Mouse (Mus musculus) forelimb bud, embryonic 11.5 days (tissue): ENCODE measurements around the gene Ddx50.
"Not testable (repeated sequence)": the region's sequence is repeated elsewhere in the genome, so short reads cannot be mapped to it uniquely, and the experiment has no call there.

ENCODE experiments used
- DNase-seq: peaks from one replicate; pipeline ENCODE4 v3.0.0-alpha.2; 2012; ENCODE audit warnings: low read depth, low spot score

Gene Ddx50

GRCm38 (mm10) chr10:62601833-62602176, 49.2 kb downstream of the Ddx50 start:
- DNase-seq = no peak

DNA sequence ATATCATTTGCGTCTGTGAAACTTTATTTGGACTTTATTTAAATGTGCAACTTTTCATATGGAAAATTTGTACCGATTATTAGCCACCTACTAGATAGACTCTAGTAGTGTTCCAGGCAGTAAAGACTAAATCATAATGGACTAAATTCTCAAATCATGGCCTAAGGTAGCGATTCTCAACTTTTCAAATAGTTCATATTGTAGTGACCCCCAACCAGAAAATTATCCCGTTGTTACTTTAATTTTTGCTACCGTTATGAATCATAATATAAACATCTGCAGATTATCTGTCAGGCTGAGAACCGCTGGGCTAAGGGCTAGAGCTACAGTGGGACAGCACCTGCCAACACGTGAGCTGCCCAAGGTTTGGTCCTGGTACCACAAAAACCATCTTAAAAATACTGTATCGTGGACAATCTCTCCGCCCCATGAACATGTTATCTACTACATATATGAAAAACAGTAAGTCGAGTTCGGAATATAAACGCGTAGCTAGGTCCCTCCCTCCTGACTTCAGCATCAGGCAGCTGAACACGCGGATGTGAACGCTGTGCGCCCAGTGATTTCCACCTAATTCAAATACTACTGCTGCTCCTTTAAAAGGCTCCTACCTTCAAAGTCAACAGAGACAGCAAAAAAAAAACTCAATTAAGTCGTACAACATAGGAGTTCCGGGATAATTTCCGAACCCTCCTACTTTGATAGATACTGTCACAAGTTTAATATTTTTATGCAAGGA, 49.8 kb downstream of the Ddx50 start:
- DNase-seq = no peak

DNA sequence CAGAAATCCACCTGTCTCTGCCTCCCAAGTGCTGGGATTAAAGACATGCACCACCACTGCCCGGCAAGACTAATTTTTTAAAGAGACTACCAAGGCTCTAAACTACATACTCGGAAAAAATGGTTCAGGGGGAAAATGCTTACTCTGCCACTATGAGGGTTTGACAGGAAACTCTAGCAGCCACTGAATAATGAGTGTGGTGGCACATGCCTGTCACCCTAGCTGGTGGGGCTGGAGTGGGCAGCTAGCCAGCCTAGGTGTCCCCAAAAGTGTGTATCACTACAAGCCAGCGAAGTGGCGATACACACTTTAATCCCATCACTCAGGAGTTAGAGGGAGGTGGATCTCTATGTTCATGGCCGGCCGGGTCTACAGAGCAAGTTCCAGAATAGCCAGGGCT, 51.0 kb downstream of the Ddx50 start:
- DNase-seq = no peak

GRCm38 (mm10) chr10:62599311-62599710, 51.7 kb downstream of the Ddx50 start:
- not testable (repeated sequence) for DNase-seq

- no peak for DNase-seq
Observed at GRCm38 (mm10) chr10:62592496-62592895, 58.5 kb downstream of the Ddx50 start.

GRCm38 (mm10) chr10:62590200-62590599, 60.8 kb downstream of the Ddx50 start:
- DNase-seq = peak; percentile 84

DNA sequence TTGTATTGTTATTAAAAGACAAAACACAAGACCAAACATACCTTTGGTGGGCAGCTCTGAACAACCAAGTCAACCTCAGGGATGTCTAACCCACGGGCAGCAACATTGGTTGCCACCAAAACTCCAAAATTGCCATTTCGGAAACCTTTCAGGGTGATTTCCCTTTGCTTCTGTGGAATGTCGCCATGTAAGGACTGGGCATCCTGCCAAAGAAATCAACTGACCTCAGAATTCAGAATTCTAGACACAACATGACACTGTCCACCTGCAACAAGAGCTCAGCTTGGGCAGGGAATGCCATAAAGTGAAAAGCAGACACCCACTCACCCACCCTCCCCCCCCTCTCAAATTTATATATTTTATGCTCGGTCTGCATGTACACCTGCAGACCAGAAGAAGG, 62.4 kb downstream of the Ddx50 start:
- no peak for DNase-seq

DNA sequence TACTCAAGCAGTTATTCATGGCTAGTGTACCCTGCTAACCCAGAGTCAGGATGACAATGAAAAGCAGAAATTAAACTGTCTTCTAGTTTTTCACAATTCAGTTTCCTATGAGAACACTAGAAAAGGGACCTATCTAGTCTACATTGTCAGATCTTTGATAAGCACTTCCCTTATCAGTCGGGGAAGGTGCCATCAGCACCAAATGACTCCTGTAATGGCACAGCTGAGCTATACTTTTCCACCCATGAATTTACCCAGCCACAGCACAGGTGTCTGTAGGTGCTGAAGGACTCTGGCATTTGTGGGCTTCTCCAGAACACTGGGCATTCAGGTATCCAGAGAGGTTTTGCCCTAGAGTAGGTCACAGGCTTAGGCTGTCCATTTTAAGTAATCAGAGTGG, 67.8 kb downstream of the Ddx50 start:
- no peak for DNase-seq

- no peak for DNase-seq
Observed at GRCm38 (mm10) chr10:62582701-62583100, 68.3 kb downstream of the Ddx50 start.

DNA sequence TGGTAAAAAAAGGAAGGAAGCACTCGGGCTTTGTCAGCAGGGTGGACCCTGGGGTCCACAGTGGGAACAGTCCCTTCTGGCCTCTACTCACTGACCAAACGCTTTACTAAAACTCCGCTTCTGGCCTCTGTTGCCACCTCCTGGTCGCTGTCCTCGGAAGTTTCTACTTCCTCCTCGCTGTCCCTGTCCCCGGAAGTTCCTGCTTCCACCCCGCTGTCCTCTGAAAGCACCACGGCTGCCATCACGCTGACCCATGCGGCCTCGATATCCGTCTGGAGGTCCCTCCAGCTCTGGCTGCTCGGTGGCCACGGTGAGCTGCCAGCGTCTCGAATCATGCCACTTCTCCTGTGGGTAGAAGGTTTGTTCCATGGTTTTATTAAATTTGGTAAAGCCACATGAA, 68.8 kb downstream of the Ddx50 start:
- no peak for DNase-seq

DNA sequence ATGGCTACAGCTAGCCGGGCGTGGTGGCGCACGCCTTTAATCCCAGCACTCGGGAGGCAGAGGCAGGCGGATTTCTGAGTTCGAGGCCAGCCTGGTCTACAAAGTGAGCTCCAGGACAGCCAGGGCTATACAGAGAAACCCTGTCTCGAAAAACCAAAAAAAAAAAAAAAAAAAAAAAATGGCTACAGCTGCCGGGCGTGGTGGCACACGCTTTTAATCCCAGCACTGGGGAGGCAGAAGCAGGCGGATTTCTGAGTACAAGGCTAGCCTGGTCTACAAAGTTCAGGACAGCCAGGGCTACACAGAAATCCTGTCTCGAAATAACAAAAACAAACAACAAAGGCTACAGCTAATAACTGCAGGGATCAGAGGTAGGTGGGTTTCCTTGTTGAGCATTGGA, 71.9 kb downstream of the Ddx50 start:
- DNase-seq = not testable (repeated sequence)

- peak; percentile 97 for DNase-seq
Observed at GRCm38 (mm10) chr10:62578338-62579100, 72.5 kb downstream of the Ddx50 start, which contains the start of gene Kif1bp. TSS of gene Kif1bp (minus strand) at chr10:62578457.

DNA sequence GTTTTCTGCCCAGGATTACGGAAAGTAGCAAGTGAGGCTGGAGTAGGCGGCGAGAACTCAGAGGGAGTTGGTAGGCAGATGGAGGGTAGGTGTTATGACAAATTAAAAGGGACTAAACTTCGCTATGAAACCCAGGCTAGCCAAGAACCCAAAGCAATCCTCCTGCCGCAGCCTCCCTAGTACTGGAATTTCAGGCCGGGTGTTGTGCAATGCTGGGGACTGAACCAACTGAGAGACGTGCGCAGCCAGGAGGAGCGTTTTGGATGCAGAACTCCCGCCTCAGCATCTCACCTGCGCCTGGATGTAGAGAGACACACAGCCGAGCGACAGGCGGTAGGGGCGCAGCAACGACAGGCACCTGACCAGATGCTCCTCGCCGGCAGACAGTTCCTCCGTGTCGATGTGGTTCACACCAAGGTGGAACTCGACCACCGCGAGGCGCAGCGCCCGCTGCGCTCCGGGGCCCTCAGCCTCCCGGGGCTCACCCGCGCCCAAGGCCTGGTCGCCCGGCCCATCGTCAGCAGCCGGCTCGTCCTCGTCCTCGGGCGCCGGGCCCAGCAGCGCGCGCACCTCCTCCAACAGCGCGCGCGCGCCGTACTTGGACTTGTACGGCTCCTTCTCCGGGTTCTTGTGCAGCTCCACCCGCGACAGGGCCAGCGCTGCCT, 73.2 kb downstream of the Ddx50 start:
- no peak for DNase-seq

GRCm38 (mm10) chr10:62575001-62575400, 76.0 kb downstream of the Ddx50 start:
- DNase-seq = no peak

DNA sequence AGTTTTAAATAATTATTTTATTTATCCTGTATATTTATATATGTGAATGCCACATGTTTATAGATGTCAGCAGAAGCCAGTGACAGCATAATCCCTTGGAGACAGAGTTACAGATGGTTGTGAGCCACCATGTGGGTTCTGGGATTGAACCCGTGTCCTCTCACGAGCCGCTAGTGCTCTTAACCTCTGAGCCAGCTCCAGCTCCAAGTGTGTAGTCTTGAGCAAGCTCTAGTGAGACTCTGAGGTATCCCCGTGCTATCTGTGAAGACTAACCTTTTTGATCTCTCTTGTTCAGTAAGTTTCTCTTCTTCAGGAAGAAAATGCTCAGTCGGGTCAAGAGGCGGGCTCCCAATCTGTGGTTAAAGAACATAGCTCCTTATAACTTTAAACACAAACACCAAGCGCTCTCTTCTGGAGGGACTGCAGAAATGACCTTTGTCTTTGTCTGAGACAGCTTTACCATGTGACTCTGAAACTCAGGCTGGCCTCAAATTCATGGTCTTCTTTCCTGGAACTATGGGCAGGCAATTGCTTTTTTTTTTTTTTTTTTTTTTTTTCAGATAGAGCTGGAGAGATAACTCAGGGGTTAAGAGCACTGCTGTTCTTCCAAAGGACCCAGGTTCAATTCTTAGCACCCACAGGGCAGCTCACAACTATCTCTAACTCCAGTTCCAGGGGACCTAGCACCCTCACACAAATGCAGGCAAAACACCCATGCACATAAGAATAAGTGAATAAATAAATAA, 80.7 kb downstream of the Ddx50 start:
- no peak for DNase-seq

DNA sequence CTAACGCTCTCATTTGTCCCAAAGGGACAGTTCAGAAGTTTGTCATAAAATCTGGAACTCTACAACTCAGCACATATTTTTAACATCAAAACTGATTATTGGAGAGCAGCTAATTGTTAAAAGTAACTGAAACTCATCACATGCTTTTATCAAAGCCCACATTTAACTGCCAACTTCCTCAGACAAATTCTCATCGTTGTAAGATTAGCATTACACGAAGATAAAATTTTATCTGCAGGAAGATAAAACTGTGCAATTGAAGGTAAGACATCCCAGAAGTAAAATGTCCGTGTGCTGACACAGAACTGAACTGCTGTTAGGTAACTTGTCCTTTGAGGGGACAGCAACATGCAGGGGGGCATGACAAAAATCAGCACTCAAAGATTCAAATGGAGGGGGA, 82.2 kb downstream of the Ddx50 start:
- DNase-seq = no peak
